Comparison of ENCODE assay signal across 13 mouse cellular contexts in genomic region chr8:122993031-122993430, GRCm38 (mm10).
"Had no signal": no experiment of that assay in that cellular context is flagged by ENCODE, and none has a peak within 500 bp of the region (broad histone marks: within the 10 kb centered on the region; RNA-seq: fewer than 3 reads in every experiment).

No protein-coding gene starts in this region.

- H3K27me3 ChIP-seq: limb, embryonic 15.5 days; liver, embryonic 12.5 days; midbrain, embryonic 13.5 days; neural tube, embryonic 13.5 days had no signal

- ATAC-seq: inflammation-experienced regulatory T-cells, adult 6 months; liver, embryonic 12.5 days; midbrain, embryonic 13.5 days had no signal

- H3K4me2 ChIP-seq: limb, embryonic 15.5 days; liver, embryonic 12.5 days; lung, embryonic 14.5 days; midbrain, embryonic 13.5 days; neural tube, embryonic 13.5 days had no signal

- H3K27ac ChIP-seq: limb, embryonic 15.5 days; liver, embryonic 12.5 days; macrophage; midbrain, embryonic 13.5 days; neural tube, embryonic 13.5 days had no signal

- DNase-seq: kidney, adult 2 months; kidney, postnatal 25 days; layer of hippocampus, adult 9-11 months; layer of hippocampus, postnatal 36 days; lung, embryonic 14.5 days; lung, postnatal 10 days; right cerebral cortex, postnatal 14 days had no signal

- H3K4me3 ChIP-seq: limb, embryonic 15.5 days; liver, embryonic 12.5 days; midbrain, embryonic 13.5 days; neural tube, embryonic 13.5 days had no signal

- H3K36me3 ChIP-seq: limb, embryonic 15.5 days; liver, embryonic 12.5 days; midbrain, embryonic 13.5 days; neural tube, embryonic 13.5 days had no signal

- H3K9ac ChIP-seq: limb, embryonic 15.5 days; liver, embryonic 12.5 days; lung, embryonic 14.5 days; midbrain, embryonic 13.5 days; neural tube, embryonic 13.5 days had no signal

- H3K9me3 ChIP-seq: limb, embryonic 15.5 days; liver, embryonic 12.5 days; midbrain, embryonic 13.5 days; neural tube, embryonic 13.5 days had no signal
